Mouse (Mus musculus): ENCODE data around the gene Pex5.

Gene Pex5

GRCm38 (mm10) chr6:124360549-124360948 lies 54.3 kb downstream of the Pex5 start:
- no peak for DNase-seq (ENCODE audit: low spot score in 2 of 2)

- no peak for DNase-seq (ENCODE audit: low spot score in 2 of 2)
These were observed 55.9 kb downstream of the Pex5 start for GRCm38 (mm10) chr6:124358953-124359352.

- DNase-seq (ENCODE audit: low spot score in 2 of 2), result no peak
These were observed 61.6 kb downstream of the Pex5 start for GRCm38 (mm10) chr6:124353246-124353645.
